Mouse (Mus musculus): ENCODE measurements around the gene Ccdc28b. TPM values are rescaled to one million over a fixed set of nuclear protein-coding genes. Genes with fewer than 3 reads are reported as not detected.

Ccdc28b gene
- polyA plus RNA-seq, 1 experiment from 2014 or later = 12.2 TPM

DNA sequence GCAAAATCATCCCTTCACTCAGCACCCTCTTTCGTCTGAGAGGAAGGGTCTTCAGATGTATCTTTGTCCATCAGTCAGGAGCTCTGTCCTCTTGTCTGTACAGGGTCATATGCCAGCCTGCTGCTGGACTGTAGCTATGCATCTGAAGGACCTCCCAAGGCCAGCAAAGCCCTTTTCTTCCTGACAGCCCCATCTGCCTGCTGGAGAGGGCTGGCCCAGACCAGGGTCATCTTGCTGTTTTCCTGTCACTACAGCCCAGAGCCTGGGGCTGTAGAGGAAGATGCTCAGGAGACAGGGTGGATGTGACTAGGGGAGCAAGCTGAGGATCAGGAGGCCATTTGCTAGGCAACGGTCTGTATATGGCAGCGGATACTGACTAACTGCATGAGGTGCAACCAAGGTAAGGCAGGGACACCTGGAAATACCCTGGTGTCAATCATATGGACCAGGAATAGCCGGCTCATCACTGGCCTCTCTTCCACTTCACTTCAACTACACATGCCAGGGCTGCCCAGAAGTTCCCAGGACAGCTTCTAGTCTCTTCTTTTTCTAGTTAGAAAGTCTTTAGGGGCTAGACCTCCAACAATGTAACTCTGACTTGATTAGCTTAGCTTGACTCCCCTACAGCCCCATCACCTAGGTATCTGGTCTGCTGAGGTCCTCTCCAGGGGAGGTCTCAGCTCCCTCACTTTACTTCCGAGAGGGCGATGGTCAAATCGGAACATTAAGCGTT lies 778 bp downstream of the Ccdc28b start:
- peak overlapping the region; percentile 89 for H3K27ac ChIP-seq (replicated peaks)
- H3K4me3 ChIP-seq (replicated peaks) = peak overlapping the region; percentile 66
- H3K27me3 ChIP-seq = no peaks in the 10 kb centered on the region
- H3K4me1 ChIP-seq (replicated peaks) = peaks cover 71% of the 10 kb centered on the region
- peaks cover 23% of the 10 kb centered on the region for H3K36me3 ChIP-seq (replicated peaks)
- H3K9me3 ChIP-seq (replicated peaks) = no peaks in the 10 kb centered on the region
- 25% methylated on average over 8 of the region's 8 CpGs for WGBS (ENCODE audit: insufficient replicate concordance)
- no peak for ATAC-seq (ENCODE audit: insufficient read depth)
- peak overlapping the region; percentile 84 for H3K4me2 ChIP-seq
- peak overlapping the region; percentile 68 for H3K9ac ChIP-seq

DNA sequence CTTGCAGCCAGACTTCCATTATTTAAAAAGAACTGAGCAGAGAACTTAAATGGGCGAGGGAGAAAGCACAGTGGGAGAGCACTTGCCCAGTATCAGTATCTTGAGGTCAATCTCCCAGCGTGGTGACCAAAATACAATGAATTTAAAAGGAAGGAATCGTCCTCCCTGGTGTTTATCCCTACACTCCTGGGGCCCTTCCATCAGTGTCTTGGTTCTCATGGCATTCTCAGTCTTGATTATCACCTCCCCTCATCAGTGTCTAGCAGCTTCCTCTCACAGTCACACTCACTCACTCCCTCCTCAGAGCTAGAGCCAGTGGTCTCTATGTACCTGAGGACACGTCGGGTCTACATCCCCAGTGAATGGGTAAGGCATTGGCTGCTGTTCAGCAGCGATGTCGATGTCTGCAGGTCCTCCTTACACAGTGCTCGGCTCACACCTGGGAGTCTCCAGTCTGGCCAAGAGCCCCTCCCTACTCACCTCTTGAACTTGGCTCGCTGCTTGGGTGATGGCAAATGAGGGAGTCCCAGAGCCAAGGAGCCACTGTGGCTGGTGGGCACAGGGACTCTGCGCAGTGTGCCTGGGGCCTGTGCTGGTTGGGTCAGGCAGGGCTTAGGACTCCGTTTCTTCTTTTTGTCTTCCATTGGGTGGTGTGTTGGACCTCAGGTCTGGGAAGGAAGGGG lies 1.5 kb downstream of the Ccdc28b start:
- 74% methylated on average over 11 of the region's 11 CpGs for WGBS (ENCODE audit: insufficient replicate concordance)
- peaks cover 76% of the 10 kb centered on the region for H3K4me1 ChIP-seq (replicated peaks)
- no peak for ATAC-seq (ENCODE audit: insufficient read depth)
- no peak overlapping the region for H3K9ac ChIP-seq
- no peak overlapping the region for H3K27ac ChIP-seq (replicated peaks)
- H3K27me3 ChIP-seq = no peaks in the 10 kb centered on the region
- H3K4me3 ChIP-seq (replicated peaks) = no peak overlapping the region
- peaks cover 16% of the 10 kb centered on the region for H3K36me3 ChIP-seq (replicated peaks)
- no peaks in the 10 kb centered on the region for H3K9me3 ChIP-seq (replicated peaks)
- peak overlapping the region; percentile 84 for H3K4me2 ChIP-seq

DNA sequence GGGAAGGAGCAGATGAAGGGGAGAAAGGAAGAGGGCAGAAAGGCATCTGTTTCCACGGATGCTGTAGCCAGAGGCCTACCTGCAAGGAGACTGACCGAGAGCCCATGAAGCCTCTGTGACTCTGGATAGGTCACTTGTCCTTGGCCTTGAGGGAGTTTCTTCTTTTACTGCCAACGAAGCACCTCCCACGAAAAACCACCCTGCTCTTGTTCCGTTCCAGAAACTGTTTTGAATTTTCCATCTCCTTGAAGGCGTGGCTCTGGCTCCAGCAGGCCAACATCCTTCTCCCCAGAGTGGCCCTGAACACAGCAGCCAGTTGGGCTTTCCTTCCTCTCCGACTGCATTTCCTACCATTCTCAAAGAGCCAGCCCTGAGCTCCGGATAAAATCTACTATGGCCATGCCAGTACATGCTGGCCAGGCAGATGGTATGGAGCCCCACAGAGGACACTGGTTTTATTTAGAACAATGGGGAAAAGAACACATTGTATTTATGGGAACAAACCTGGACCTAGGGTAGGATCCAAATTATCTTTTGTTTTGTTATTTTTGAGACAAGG lies 2.4 kb downstream of the Ccdc28b start:
- Histone ChIP-seq H3K27ac (replicated peaks) (0 out of 2 replicates have a peak overlapping the region, but pooled peaks have one; percentile 46), H3K9me3 (replicated peaks) (no peaks in the 10 kb centered on the region), H3K4me3 (replicated peaks) (no peak overlapping the region), H3K4me2 (no peak overlapping the region), H3K9ac (no peak overlapping the region), H3K4me1 (replicated peaks) (peaks cover 72% of the 10 kb centered on the region), H3K27me3 (no peaks in the 10 kb centered on the region), H3K36me3 (replicated peaks) (peaks cover 14% of the 10 kb centered on the region)
- ATAC-seq (ENCODE audit: insufficient read depth) = no peak
- 67% methylated on average over 8 of the region's 8 CpGs for WGBS (ENCODE audit: insufficient replicate concordance)

DNA sequence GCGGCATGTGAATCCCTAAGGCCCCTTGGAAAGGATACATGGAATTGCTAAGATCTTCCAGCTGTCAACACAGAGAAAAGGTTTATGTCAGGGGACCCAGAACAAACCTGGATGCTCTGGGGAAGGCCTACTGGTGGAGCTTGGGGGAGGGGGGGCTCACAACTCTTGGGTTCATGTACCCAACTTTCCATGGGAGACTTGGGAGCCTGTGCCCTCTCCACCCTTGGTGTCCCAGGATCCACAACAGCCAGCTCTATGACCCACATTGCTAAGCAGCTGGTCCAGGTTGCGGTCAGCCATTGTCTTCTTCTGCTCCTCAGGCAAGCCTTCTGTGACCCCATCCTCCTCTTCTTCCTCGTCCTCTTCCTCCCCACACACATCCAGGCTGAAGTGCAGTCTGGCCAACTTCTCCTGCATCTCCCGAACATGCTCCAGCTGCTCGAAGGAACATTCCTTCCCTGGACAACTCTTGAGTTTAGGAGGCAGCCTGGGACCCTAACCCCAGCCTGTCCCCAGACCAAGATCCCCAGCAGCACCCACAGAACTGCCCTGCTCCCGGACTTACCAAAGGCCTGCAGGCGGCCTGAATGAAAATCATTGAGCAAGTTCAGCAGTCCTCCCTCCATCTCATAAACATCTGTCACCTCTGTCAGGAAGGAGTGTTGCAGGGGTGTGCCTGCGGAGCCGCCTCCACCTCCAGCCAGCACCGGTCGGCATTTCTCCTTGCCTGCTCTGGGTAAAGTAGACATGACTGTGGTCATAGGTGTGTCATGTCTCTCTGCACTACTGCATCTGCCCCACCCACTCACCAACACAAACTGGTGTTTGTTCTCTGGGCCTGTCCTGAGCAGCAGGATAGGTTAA lies 3.1 kb downstream of the Ccdc28b start:
- ATAC-seq (ENCODE audit: insufficient read depth) = no peak
- Histone ChIP-seq H3K9ac (no peak overlapping the region), H3K9me3 (replicated peaks) (no peaks in the 10 kb centered on the region), H3K36me3 (replicated peaks) (peaks cover 7% of the 10 kb centered on the region; the same call in 1 of the 2 replicates), H3K4me3 (replicated peaks) (no peak overlapping the region), H3K27ac (replicated peaks) (0 out of 2 replicates have a peak overlapping the region, but pooled peaks have one; percentile 46), H3K27me3 (no peaks in the 10 kb centered on the region), H3K4me2 (no peak overlapping the region), H3K4me1 (replicated peaks) (peaks cover 65% of the 10 kb centered on the region)
- 77% methylated on average over 11 of the region's 11 CpGs for WGBS (ENCODE audit: insufficient replicate concordance)

DNA sequence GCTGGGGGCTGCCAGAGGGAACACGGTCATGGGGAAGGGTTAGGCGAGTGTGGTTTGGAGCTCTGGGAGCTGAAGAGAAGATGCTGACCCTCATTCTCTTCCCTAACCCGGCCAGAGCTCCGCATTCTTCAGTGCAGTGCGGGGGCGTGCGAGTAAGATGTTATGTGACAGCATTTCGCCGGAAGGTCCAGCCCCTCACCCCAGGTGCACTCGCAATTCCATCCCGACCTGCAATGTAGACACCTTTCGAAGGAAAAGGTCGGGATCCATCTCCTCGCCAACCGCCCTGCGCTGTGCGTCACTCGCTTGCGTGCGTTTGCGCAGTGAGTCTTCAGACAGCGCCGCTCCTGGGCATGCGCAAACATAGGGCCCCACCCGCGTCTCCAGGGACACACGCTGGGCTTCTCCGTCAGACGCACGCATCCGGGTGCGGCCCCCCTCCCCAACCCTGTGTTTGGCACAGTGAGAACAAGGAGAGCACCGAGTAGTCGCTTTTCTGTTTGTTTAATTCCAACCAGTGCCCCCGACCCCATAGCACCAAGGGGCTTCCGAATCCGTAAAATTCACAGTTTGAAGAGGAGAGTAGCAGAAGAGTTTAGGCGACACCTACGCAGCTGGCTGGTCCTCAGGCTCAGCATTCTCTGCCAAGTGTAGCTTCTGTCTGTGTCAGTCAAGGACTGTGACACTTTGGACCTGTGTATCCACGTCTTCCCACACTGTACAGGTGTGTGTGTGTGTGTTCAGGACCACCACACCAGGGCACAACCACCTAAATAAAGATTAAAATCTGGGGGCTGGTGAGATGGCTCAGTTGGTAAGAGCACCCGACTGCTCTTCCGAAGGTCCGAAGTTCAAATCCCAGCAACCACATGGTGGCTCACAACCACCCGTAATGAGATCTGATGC lies 4.7 kb downstream of the Ccdc28b start, which contains the start of gene Iqcc:
Gene Iqcc, minus strand, starts transcription at position 314 of the 906 bp plus-strand sequence.
- Histone ChIP-seq H3K4me1 (replicated peaks) (peaks cover 50% of the 10 kb centered on the region), H3K4me2 (peak within 1 kb of the TSS; percentile 95), H3K27ac (replicated peaks) (peak within 1 kb of the TSS; percentile 83), H3K9me3 (replicated peaks) (no peaks in the 10 kb centered on the region), H3K9ac (peak within 1 kb of the TSS; percentile 84), H3K4me3 (replicated peaks) (peak within 1 kb of the TSS; percentile 79), H3K36me3 (replicated peaks) (peaks cover 7% of the 10 kb centered on the region; the same call in 1 of the 2 replicates), H3K27me3 (no peaks in the 10 kb centered on the region)
- 4% methylated on average over 44 of the region's 44 CpGs for WGBS (ENCODE audit: insufficient replicate concordance)
- peak; percentile 85 for ATAC-seq (ENCODE audit: insufficient read depth)

DNA sequence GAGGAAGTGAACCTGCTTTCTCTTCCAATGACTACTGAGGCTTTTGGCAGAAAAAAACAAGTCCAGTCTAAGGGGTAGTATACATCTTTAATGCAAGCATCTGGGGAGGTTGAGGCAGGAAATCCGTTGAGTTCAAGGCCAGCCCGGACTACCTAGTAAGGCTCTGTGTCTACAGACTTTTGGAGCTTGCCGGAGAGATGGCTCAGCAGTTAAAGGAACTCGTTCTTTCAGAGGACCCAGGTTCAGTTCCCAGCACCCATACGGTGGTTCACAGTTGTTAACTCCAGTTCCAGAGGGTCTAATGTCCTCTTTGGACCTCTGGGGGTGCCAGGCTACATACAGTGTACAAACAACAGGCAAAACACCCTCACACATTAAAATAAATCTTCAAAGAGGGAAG lies 5.7 kb downstream of the Ccdc28b start:
- H3K9me3 ChIP-seq (replicated peaks) = no peaks in the 10 kb centered on the region
- peak overlapping the region; percentile 84 for H3K9ac ChIP-seq
- H3K4me1 ChIP-seq (replicated peaks) = peaks cover 40% of the 10 kb centered on the region
- WGBS (ENCODE audit: insufficient replicate concordance) = 85% methylated on average over 5 of the region's 5 CpGs
- H3K4me3 ChIP-seq (replicated peaks) = peak overlapping the region; percentile 79
- no peak for ATAC-seq (ENCODE audit: insufficient read depth)
- no peak overlapping the region; the same call in 1 of the 2 replicates for H3K27ac ChIP-seq (replicated peaks)
- no peaks in the 10 kb centered on the region for H3K27me3 ChIP-seq
- peaks cover 7% of the 10 kb centered on the region; the same call in 1 of the 2 replicates for H3K36me3 ChIP-seq (replicated peaks)
- peak overlapping the region; percentile 95 for H3K4me2 ChIP-seq

DNA sequence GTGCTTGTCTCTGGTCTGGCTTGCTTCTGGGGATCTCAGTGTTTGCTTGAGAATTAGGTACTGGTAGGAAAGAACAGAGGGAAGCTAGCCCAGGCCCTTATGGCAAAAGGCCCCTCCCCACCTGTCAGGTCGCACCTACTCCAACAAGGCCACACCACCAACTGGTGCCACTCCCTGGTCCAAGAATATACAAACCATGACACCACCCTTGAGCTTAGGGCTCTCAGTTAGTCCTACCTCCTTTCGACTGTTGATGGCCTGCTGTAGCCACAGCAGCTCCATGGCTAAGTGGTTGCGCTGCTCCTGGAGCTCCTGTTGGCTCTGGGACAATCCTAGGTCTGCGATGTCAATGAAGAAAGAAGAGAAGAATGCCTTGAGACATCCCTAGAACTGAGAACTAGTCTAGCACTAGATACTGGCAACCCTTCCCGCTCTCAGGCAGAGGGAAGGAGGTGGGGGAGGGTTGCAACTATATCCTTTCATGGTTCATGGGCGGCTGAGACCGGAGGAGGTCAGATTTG lies 6.6 kb downstream of the Ccdc28b start:
- 83% methylated on average over 7 of the region's 7 CpGs for WGBS (ENCODE audit: insufficient replicate concordance)
- Histone ChIP-seq H3K36me3 (replicated peaks) (peaks cover 7% of the 10 kb centered on the region; the same call in 1 of the 2 replicates), H3K27ac (replicated peaks) (no peak overlapping the region), H3K4me1 (replicated peaks) (peaks cover 32% of the 10 kb centered on the region), H3K4me3 (replicated peaks) (no peak overlapping the region), H3K9ac (no peak overlapping the region), H3K9me3 (replicated peaks) (no peaks in the 10 kb centered on the region), H3K27me3 (no peaks in the 10 kb centered on the region), H3K4me2 (no peak overlapping the region)
- no peak for ATAC-seq (ENCODE audit: insufficient read depth)

DNA sequence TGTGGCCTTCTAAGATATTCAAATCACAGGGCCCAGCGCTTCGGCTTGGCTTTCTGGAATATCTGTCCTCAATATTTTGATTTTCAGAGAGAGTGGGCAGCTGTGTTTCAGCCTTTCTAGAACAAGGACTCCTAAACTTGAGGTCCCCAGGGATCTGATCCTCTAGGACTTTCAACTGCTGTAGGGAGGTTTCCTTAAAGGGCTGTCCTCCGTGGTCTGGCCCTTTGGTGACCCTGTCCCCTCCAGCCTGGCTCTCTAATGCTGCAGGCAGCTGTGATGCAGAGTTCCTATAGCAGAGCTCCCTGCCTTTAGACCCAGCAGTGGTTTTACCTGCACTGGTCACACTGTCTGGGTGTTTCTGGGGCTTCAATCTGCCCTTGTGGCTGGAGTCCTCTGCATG lies 7.1 kb downstream of the Ccdc28b start:
- Histone ChIP-seq H3K4me2 (no peak overlapping the region), H3K36me3 (replicated peaks) (peaks cover 7% of the 10 kb centered on the region; the same call in 1 of the 2 replicates), H3K9me3 (replicated peaks) (no peaks in the 10 kb centered on the region), H3K4me1 (replicated peaks) (peaks cover 27% of the 10 kb centered on the region), H3K4me3 (replicated peaks) (no peak overlapping the region), H3K27ac (replicated peaks) (no peak overlapping the region), H3K9ac (no peak overlapping the region), H3K27me3 (no peaks in the 10 kb centered on the region)
- no peak for ATAC-seq (ENCODE audit: insufficient read depth)
- 80% methylated on average over 3 of the region's 3 CpGs for WGBS (ENCODE audit: insufficient replicate concordance)

DNA sequence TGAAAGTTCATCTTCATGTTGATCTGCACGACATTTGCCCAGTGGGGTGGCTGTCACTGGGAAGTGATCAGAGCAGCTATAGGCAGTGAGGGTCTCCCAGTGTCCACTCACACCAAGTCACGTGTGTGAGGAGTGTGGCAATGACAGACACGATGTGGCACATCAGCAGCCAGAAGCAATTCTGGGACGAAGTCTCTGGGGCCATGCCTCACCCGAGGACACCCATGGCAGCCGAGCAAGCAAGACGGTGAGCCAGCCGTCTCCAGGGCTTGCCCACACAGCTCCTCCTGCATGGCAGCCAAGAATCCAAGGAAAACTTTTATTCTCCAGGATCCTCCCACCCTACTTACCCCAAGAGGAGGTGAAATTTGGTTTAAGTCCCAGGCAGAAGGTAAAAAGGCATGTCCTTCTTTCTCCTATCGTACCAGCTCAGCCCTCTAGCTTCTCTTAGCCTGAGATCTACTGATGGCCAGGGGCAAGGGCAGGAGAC lies 7.9 kb downstream of the Ccdc28b start:
- Histone ChIP-seq H3K27ac (replicated peaks) (no peak overlapping the region), H3K27me3 (no peaks in the 10 kb centered on the region), H3K4me2 (no peak overlapping the region), H3K9ac (no peak overlapping the region), H3K4me1 (replicated peaks) (peaks cover 23% of the 10 kb centered on the region), H3K9me3 (replicated peaks) (no peaks in the 10 kb centered on the region), H3K4me3 (replicated peaks) (no peak overlapping the region), H3K36me3 (replicated peaks) (peaks cover 7% of the 10 kb centered on the region; the same call in 1 of the 2 replicates)
- 81% methylated on average over 9 of the region's 9 CpGs for WGBS (ENCODE audit: insufficient replicate concordance)
- ATAC-seq (ENCODE audit: insufficient read depth) = no peak

All from liver, embryonic 15.5 days (tissue).